Mouse (Mus musculus) fibroblast of lung, adult 2 months (primary cell): ENCODE data around the gene Gm10717.
"Not testable (repeated sequence)": the region's sequence is repeated elsewhere in the genome, so short reads cannot be mapped to it uniquely, and the experiment has no call there.

Experiments
- DNase-seq: peaks from one replicate; pipeline ENCODE4 v3.0.0-alpha.2; 2011; ENCODE audit warnings: low read depth

The Gm10717 gene

GRCm38 (mm10) chr9:3025653-3026052 lies 436 bp downstream of the Gm10717 start:
- not testable (repeated sequence) for DNase-seq

- DNase-seq = not testable (repeated sequence)
Measured at GRCm38 (mm10) chr9:3026136-3026535, 919 bp downstream of the Gm10717 start.

GRCm38 (mm10) chr9:3026741-3027140 lies 1.5 kb downstream of the Gm10717 start:
- DNase-seq = not testable (repeated sequence)

- DNase-seq = peak; percentile 35
Measured at GRCm38 (mm10) chr9:3027200-3027599, 2.0 kb downstream of the Gm10717 start.

GRCm38 (mm10) chr9:3029276-3030000 lies 4.2 kb downstream of the Gm10717 start:
- DNase-seq = not testable (repeated sequence)

- DNase-seq = peak; percentile 87
Measured at GRCm38 (mm10) chr9:3030677-3031318, 5.6 kb downstream of the Gm10717 start.

GRCm38 (mm10) chr9:3034299-3034698 lies 9.1 kb downstream of the Gm10717 start, which contains the start of gene Gm17535:
TSS of gene Gm17535 (plus strand) at chr9:3034599.
- DNase-seq = not testable (repeated sequence)

GRCm38 (mm10) chr9:3036577-3036976 lies 11.4 kb downstream of the Gm10717 start, which contains the start of gene Gm10715:
TSS of gene Gm10715 (plus strand) at chr9:3036877.
- not testable (repeated sequence) for DNase-seq

- peak; percentile 3 for DNase-seq
Measured at GRCm38 (mm10) chr9:3038161-3038560, 12.9 kb downstream of the Gm10717 start.
